Mouse (Mus musculus) heart, embryonic 14.5 days (tissue): Measurements from ENCODE around the gene Arhgap22. TPM values are rescaled to one million over a fixed set of nuclear protein-coding genes. Genes with fewer than 3 reads are reported as not detected.
A peak's percentile ranks its signal among the peaks of the same experiment; 100 is the strongest.

Experiments used
- ATAC-seq: fragments of 200-750 bp; cut with Nextera tagmentation; 2 replicates; pipeline ENCODE4 v1.8.0; 2017; ENCODE audit warnings: low read depth, moderate TSS enrichment; ENCODE audit not compliant: insufficient number of reproducible peaks, insufficient read depth, low FRiP score
- H3K27ac ChIP-seq, 2 experiments: fragments of 200-500 bp in 1 of 2; fragments of 300-500 bp in 1 of 2; sonication (generic) in 1 of 2; replicated peaks in 1 of 2; 2 replicates each; pipeline ENCODE4 v1.5.1; 2012 to 2014; ENCODE audit warnings: low read depth in 2 of 2, low read length in 2 of 2, control low read depth in 1 of 2, mild to moderate bottlenecking in 1 of 2, mixed read lengths in 1 of 2; ENCODE audit not compliant: control insufficient read depth in 1 of 2, insufficient read depth in 1 of 2
- H3K27me3 ChIP-seq: fragments of 300-500 bp; sonication (generic); 2 replicates; pipeline ENCODE4 v1.6.1; 2014; ENCODE audit warnings: mild to moderate bottlenecking, low read length, control low read depth; ENCODE audit not compliant: control insufficient read depth, insufficient read depth
- H3K36me3 ChIP-seq: fragments of 300-500 bp; sonication (generic); 2 replicates; pipeline ENCODE4 v1.6.1; 2014; ENCODE audit warnings: mild to moderate bottlenecking, control low read depth, low read length, mixed read lengths; ENCODE audit not compliant: control insufficient read depth, insufficient read depth
- H3K4me1 ChIP-seq, 2 experiments: fragments of 200-500 bp in 1 of 2; fragments of 300-500 bp in 1 of 2; sonication (generic) in 1 of 2; 2 replicates each; pipeline ENCODE4 v1.6.1; 2012 to 2014; ENCODE audit warnings: low read length in 2 of 2, control low read depth in 1 of 2, mixed read lengths in 1 of 2; ENCODE audit not compliant: control insufficient read depth in 2 of 2, insufficient read depth in 2 of 2
- H3K4me2 ChIP-seq: fragments of 300-500 bp; sonication (generic); 2 replicates; pipeline ENCODE4 v1.6.1; 2014; ENCODE audit warnings: mild to moderate bottlenecking, low read length
- H3K4me3 ChIP-seq, 2 experiments: fragments of 200-500 bp in 1 of 2; fragments of 300-500 bp in 1 of 2; sonication (generic) in 1 of 2; 2 replicates each; pipeline ENCODE4 v1.5.1; 2012 to 2014; ENCODE audit warnings: low read length in 2 of 2, mild to moderate bottlenecking in 2 of 2, control low read depth in 1 of 2, low read depth in 1 of 2, moderate library complexity in 1 of 2; ENCODE audit not compliant: control insufficient read depth in 1 of 2, insufficient read depth in 1 of 2
- H3K9ac ChIP-seq: fragments of 300-500 bp; sonication (generic); 2 replicates; pipeline ENCODE4 v1.6.1; 2014; ENCODE audit warnings: mild to moderate bottlenecking, low read length
- H3K9me3 ChIP-seq: fragments of 300-500 bp; sonication (generic); 2 replicates; pipeline ENCODE4 v1.6.1; 2016; ENCODE audit warnings: low read length, control low read depth; ENCODE audit not compliant: control insufficient read depth
- WGBS: fragments of 180-500 bp; shearing (Covaris S2); extraction: QIAGEN DNeasy Blood & Tissue Kit; methylation state at CpG from one replicate; pipeline ENCODE4 v1.1.7; 2014; 5-methylcytosine and 5-hydroxymethylcytosine counted together
- polyA plus RNA-seq: library from polyadenylated mRNA; unstranded; fragments of >200 nt; fragmentation: Nextera tagmentation; extraction: Ambion mirVana; gene quantifications from 2 replicates; pipeline ENCODE4 v1.2.1, GENCODE M21; 2014

Gene Arhgap22
- polyA plus RNA-seq, 1 experiment from 2014 or later: 2.6 TPM

DNA sequence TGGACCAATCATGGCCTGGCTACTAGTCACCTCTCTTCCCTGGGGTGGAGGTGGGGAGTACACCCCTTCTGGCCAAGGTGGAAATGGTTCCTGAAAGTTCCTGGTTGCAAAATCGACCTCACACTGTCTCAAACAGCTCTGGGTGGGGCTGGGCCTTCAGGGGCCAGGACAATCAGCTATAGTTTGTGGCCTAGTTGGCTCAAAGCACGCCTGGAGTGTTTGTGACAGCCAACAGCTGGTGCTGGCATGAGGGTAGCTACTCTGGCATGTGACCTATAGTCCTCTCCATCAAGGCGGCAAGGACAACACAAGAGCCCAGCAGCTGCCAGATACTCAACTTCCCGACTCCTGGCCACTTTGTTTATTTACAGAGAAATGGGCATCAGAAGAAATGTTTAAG is 133.9 kb downstream of the Arhgap22 start:
- no peak for ATAC-seq
- peaks cover 54% of the 10 kb centered on the region for H3K27me3 ChIP-seq

GRCm38 (mm10) chr14:33348146-33348545 is 134.3 kb downstream of the Arhgap22 start:
- Histone ChIP-seq H3K27me3 (peaks cover 58% of the 10 kb centered on the region), H3K36me3 (no peaks in the 10 kb centered on the region), H3K4me3 (no peak overlapping the region), H3K4me2 (no peak overlapping the region), H3K27ac (no peak overlapping the region), H3K4me1 (peaks cover 8 to 9% of the 10 kb centered on the region in 2 experiments; a peak in 2 of 4 replicates), H3K9me3 (no peaks in the 10 kb centered on the region), H3K9ac (no peak overlapping the region)
- ATAC-seq: no peak
- 74% methylated on average over 1 of the region's 1 CpGs for WGBS

More for the DNA sequence above, 133.9 kb downstream of the Arhgap22 start:
- Histone ChIP-seq H3K4me1 (peaks cover 5% of the 10 kb centered on the region in 2 experiments; a peak in 2 of 4 replicates), H3K4me3 (no peak overlapping the region), H3K4me2 (no peak overlapping the region), H3K36me3 (no peaks in the 10 kb centered on the region), H3K27ac (no peak overlapping the region), H3K9me3 (no peaks in the 10 kb centered on the region), H3K9ac (no peak overlapping the region)
- 43% methylated on average over 4 of the region's 4 CpGs for WGBS

DNA sequence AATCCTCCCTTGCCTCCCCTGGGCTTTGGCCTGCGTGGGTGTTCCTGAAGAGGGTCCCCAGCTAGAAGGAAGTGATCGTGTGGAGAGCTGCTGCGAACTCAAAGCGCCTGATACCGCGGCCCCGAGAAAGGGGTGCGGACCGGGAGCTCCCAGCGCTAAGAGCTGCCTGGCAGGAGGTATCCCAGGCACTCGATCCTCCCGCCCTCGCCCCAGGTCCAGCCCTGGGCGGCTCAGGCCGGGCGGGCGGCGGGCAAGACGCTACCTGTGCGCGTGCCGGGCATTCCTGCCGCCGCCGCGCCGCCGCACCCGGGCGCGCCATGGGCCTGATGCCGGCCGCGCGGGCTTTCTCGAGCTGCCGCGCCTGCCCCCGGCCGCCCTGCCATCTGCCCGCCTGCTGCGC is 137.2 kb downstream of the Arhgap22 start:
- peaks cover 10 to 12% of the 10 kb centered on the region in 2 experiments; a peak in 3 of 4 replicates for H3K4me1 ChIP-seq
- peak overlapping the region; percentile 34 to 41 for H3K4me3 ChIP-seq
- peak overlapping the region; percentile 31; the same call in 1 of the 2 replicates for H3K9ac ChIP-seq
- no peaks in the 10 kb centered on the region for H3K36me3 ChIP-seq
- no peak overlapping the region for H3K27ac ChIP-seq
- H3K27me3 ChIP-seq: peaks cover 59% of the 10 kb centered on the region
- H3K4me2 ChIP-seq: peak overlapping the region; percentile 69
- H3K9me3 ChIP-seq: no peaks in the 10 kb centered on the region
- 1% methylated on average over 36 of the region's 42 CpGs for WGBS
- ATAC-seq: no peak

DNA sequence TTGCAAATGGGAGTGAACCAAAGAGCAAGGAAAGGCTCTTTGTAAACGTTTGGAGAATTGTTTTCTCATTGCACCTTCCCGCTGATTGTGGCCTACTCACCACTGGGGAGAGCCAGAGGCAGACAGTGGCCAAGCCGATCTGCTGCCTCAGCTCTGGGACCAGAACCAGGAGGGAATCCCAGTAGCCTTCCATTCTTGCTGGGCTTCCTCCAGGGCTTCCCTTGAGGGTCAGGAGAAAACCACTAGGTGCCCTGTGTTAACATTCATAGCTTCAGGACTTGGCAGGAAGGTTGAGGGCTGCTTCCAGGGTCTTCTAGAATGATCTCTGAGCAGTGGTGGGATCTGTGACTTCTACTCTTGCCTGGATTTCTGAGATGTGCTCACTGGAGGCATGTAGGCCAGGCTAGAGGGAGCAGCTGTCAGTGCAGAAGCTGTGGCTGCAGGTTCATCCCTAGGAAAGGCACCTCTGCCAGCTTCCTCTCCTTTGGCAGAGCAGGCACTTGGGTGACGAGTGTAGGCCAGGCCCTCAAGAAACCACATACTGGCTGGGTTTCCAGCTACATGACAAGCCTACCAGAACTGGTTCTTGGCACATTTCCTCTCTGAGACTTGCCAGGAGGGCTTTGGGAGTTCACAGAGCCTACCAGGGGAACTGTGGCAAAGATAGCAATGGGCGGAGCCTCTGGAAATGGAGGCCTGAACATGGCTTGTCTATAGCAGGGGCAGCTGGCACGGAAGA is 138.3 kb downstream of the Arhgap22 start:
- Histone ChIP-seq H3K9ac (no peak overlapping the region), H3K4me3 (no peak overlapping the region), H3K36me3 (no peaks in the 10 kb centered on the region), H3K27me3 (peaks cover 59% of the 10 kb centered on the region), H3K4me2 (no peak overlapping the region), H3K9me3 (no peaks in the 10 kb centered on the region), H3K27ac (no peak overlapping the region), H3K4me1 (peaks cover 10 to 12% of the 10 kb centered on the region in 2 experiments; a peak in 3 of 4 replicates)
- no peak for ATAC-seq
- WGBS: 61% methylated on average over 6 of the region's 6 CpGs

GRCm38 (mm10) chr14:33352890-33353289 is 139.1 kb downstream of the Arhgap22 start:
- Histone ChIP-seq H3K27ac (no peak overlapping the region), H3K27me3 (peaks cover 59% of the 10 kb centered on the region)
- ATAC-seq: no peak

GRCm38 (mm10) chr14:33355276-33355675 is 141.4 kb downstream of the Arhgap22 start:
- no peak overlapping the region for H3K9ac ChIP-seq
- ATAC-seq: no peak
- no peaks in the 10 kb centered on the region for H3K36me3 ChIP-seq
- no peak overlapping the region for H3K4me2 ChIP-seq
- H3K4me3 ChIP-seq: no peak overlapping the region
- H3K9me3 ChIP-seq: no peaks in the 10 kb centered on the region
- H3K27me3 ChIP-seq: peaks cover 50% of the 10 kb centered on the region
- peaks cover 10 to 12% of the 10 kb centered on the region in 2 experiments; a peak in 3 of 4 replicates for H3K4me1 ChIP-seq
- WGBS: 70% methylated on average over 5 of the region's 5 CpGs
- no peak overlapping the region for H3K27ac ChIP-seq

More at GRCm38 (mm10) chr14:33352890-33353289, 139.1 kb downstream of the Arhgap22 start:
- Histone ChIP-seq H3K4me3 (no peak overlapping the region), H3K4me1 (peaks cover 10 to 12% of the 10 kb centered on the region in 2 experiments; a peak in 3 of 4 replicates), H3K9me3 (no peaks in the 10 kb centered on the region), H3K4me2 (no peak overlapping the region), H3K9ac (no peak overlapping the region), H3K36me3 (no peaks in the 10 kb centered on the region)
- 39% methylated on average over 6 of the region's 6 CpGs for WGBS

- 65% methylated on average over 12 of the region's 12 CpGs for WGBS
- ATAC-seq: no peak
- Histone ChIP-seq H3K4me3 (no peak overlapping the region), H3K4me1 (peaks cover 12 to 16% of the 10 kb centered on the region in 2 experiments), H3K9me3 (no peaks in the 10 kb centered on the region), H3K27me3 (peaks cover 38% of the 10 kb centered on the region), H3K27ac (no peak overlapping the region), H3K4me2 (no peak overlapping the region), H3K9ac (no peak overlapping the region), H3K36me3 (no peaks in the 10 kb centered on the region)
Measured at GRCm38 (mm10) chr14:33357600-33358368, 144.0 kb downstream of the Arhgap22 start.
